Mouse (Mus musculus) lung, postnatal 10 days (tissue): ENCODE results near the gene Fosl1.

Experiments used
- DNase-seq: peaks from one replicate; pipeline ENCODE4 v3.0.0; 2021

Fosl1 gene

GRCm38 (mm10) chr19:5424782-5425741 lies 22.3 kb upstream of the Fosl1 start, which contains the start of the genes Drap1 and AI837181:
Gene Drap1 (minus strand): TSS chr19:5424979.
Gene AI837181 (plus strand): TSS chr19:5425144.
- peak; percentile 95 for DNase-seq

GRCm38 (mm10) chr19:5425906-5426565 lies 21.3 kb upstream of the Fosl1 start:
- DNase-seq, result no peak

GRCm38 (mm10) chr19:5426640-5427290 lies 20.6 kb upstream of the Fosl1 start:
- no peak for DNase-seq

GRCm38 (mm10) chr19:5428083-5428482 lies 19.3 kb upstream of the Fosl1 start:
- DNase-seq, result peak; percentile 76

GRCm38 (mm10) chr19:5429219-5429618 lies 18.1 kb upstream of the Fosl1 start:
- no peak for DNase-seq

- no peak for DNase-seq
Measured at GRCm38 (mm10) chr19:5429806-5430205, 17.5 kb upstream of the Fosl1 start.

- DNase-seq, result no peak
Measured at GRCm38 (mm10) chr19:5430408-5430807, 16.9 kb upstream of the Fosl1 start.

GRCm38 (mm10) chr19:5431911-5432464 lies 15.4 kb upstream of the Fosl1 start:
- DNase-seq, result peak; percentile 57

GRCm38 (mm10) chr19:5432992-5433852 lies 14.1 kb upstream of the Fosl1 start:
- DNase-seq, result peak; percentile 82

- DNase-seq, result no peak
Measured at GRCm38 (mm10) chr19:5433951-5434350, 13.4 kb upstream of the Fosl1 start.

- no peak for DNase-seq
Measured at GRCm38 (mm10) chr19:5444371-5444908, 2.9 kb upstream of the Fosl1 start.

- DNase-seq, result no peak
Measured at GRCm38 (mm10) chr19:5444954-5445353, 2.4 kb upstream of the Fosl1 start.

- no peak for DNase-seq
Measured at GRCm38 (mm10) chr19:5445747-5446146, 1.6 kb upstream of the Fosl1 start.

- no peak for DNase-seq
Measured at GRCm38 (mm10) chr19:5448354-5449150, 1.2 kb downstream of the Fosl1 start.

- no peak for DNase-seq
Measured at GRCm38 (mm10) chr19:5449673-5450072, 2.3 kb downstream of the Fosl1 start.

GRCm38 (mm10) chr19:5451766-5452165 lies 4.4 kb downstream of the Fosl1 start:
- no peak for DNase-seq

- DNase-seq, result no peak
Measured at GRCm38 (mm10) chr19:5455037-5455436, 7.7 kb downstream of the Fosl1 start.

GRCm38 (mm10) chr19:5455568-5455967 lies 8.2 kb downstream of the Fosl1 start:
- DNase-seq, result no peak

GRCm38 (mm10) chr19:5456241-5456921 lies 9.0 kb downstream of the Fosl1 start:
- peak; percentile 70 for DNase-seq
